Mouse (Mus musculus) fat pad, adult 2 months (tissue): ENCODE results near the gene Lrrc23.

ENCODE experiments used
- DNase-seq: peaks from one replicate; pipeline ENCODE4 v3.0.0-alpha.2; 2011; ENCODE audit warnings: low read depth, low spot score; ENCODE audit errors: extremely low read depth

Gene Lrrc23

DNA sequence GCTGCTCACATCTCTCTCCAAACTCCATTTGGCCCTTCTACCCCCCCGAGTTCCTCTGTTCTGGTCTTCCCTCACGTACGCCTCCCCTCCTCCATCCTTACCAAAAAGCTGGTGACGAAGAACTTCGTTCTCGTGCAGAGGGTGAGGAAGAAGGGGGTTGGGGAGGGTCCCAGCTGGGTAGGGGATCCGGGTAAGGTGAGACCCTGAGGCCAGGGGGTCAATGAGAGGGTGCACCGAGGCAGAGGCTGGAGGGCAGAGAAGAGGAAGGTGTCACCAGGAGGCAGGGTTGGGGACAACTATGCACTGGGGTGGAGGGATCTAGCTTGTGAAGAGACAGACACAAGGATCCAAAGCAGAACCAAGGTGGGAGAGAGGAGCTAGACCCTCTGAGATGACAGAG, 35.9 kb downstream of the Lrrc23 start:
- no peak for DNase-seq

DNA sequence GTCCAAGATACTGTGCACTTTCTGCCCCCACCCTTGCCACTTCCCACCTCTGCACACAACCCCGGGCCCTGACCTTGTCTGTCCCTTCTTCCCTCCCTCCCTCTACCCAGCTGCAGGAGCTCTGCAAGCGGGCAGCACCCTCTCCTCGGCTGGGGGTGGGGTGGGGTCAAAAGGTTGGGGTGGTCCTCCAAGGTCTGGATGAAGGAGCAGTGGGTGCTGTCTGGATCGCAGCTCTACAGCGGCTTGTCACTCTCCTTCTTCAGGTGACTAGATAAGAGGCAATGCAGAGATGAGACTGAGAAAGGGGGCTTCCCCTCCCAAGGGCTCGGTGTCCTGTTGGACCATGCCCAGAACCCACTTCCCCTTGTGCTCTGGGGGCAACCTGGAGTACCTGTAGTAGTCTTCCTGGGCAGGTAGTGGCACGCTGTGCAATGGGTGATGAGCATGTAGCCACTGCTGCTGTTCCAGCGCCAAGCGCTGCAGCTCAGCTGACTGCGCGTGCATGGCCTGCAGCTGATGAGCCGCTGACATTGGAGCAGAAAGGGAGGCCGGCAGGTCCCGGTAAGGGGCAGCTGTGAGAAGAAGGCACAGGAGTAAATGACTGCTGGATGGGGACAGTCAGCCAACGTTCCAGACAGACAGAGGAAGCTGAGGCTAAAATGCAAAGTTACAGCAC, 36.5 kb downstream of the Lrrc23 start:
- DNase-seq: no peak

DNA sequence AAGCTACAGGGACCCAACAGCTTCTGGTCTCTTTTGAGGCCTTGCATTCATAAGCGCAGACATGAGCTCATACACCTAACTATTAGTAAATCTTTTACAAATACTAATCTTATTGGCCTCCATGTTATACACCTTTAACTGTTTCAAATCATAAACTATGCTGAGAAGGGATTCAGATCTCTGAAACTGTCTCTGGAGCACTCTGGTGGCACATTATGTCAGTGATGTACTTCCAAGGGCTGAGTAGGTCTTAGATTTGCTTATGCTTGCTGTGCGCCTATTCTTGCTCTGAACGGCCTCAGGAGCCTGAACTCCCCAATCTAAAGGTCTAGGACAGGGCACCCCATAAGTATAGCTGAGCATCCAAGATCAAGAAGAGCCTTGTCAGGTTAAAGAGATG, 37.7 kb downstream of the Lrrc23 start:
- DNase-seq: no peak

DNA sequence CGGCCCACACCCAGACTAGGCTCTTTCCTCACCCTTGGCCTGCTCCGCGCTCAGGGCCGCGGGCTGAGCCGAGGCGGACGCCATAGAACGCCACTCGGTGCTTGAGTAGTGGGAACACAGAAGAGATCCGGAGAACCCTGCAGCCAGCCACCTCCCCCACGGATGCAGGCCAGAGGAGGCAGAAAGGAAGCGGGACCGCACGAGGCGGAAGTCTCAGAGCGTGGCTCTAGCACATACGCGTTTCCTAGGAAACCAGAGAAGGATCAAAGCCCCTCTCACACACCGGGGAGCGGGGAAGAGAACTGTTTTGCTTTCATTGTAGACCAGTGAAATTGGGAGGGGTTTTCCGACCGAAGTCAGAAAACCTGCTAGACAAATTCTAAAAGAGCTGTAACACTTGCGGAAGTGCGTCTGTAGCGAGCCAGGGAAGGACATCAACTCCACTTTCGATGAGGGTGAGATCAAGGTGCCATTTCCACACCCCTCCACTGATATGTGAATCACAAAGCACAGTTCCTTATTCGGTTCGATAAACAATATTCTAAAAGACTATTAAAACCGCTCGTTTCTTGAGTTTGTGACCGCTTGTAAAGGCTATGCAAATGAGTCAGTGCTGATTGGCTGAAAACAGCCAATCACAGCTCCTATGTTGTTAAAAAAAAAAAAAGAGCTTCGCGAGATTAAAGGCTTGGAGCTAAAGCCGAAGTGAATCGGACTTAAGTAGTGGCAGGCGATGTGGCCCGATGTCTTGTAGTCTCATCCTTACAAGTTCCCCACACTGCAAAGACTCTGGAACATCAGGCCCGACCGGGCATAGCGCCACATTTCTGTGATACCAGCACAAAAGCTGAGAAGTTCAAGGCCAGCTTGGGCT, 38.4 kb downstream of the Lrrc23 start, which contains the start of gene Grcc10:
TSS of gene Grcc10 (minus strand) at position 487 of the 874 bp plus-strand sequence.
- DNase-seq: peak; percentile 65

DNA sequence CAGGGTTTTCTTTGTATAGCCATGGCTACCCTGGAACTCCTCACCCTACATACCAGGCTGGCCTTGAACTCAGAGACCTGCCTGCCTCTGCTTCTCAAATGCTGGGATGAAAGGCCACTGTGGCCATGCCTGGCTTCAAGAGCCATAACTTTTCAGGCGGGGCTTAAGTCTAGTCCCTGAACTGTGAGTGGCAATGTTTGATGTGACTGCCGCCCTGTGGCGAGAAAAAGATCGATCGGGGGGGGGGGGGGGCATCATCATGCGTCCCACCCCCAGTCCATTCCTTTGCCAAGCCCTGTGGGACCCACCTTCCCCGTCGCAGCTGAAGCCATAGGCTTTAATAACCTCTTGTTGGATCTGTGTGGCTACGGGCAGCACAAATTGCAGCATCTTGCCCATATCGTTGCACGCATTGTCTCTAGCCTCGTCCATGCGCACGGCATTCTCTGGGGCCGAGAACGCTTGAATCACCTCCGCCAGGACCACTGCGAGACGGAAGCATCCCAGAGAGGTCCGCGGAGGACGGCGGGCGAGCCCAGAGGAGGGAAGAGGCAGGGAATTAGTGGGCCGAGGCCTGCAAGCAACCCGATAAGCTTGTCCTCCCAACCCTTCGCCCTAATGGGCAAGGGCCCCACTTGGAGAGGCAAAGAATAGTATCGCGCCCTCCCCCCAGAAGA, 39.2 kb downstream of the Lrrc23 start:
- DNase-seq: no peak

DNA sequence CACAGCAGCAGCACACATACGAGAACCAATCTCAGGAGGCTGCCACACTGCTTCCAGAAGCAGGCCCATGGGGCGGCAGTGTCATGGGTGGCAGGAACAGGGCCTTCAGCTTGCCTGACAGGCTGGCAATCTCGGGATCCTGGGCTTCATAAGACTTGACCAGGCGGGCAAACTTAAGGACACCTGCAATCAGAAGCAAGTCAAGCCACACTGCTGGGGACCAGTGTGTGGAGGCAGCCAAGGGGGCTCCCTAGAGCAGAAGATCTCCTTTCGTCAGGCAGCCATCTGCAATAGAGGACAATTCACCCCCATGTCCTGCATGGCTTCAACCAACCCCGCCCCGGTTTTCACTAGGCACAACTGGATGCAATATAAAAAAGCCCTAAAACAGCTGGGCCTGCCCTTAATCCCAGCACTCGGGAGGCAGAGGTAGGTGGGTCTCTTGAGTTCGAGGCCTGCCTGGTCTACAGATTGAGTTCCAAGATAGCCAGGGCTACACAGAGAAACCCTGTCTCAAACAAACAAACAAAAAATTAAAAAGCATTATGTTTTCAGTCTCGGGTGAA, 40.2 kb downstream of the Lrrc23 start:
- DNase-seq: no peak

DNA sequence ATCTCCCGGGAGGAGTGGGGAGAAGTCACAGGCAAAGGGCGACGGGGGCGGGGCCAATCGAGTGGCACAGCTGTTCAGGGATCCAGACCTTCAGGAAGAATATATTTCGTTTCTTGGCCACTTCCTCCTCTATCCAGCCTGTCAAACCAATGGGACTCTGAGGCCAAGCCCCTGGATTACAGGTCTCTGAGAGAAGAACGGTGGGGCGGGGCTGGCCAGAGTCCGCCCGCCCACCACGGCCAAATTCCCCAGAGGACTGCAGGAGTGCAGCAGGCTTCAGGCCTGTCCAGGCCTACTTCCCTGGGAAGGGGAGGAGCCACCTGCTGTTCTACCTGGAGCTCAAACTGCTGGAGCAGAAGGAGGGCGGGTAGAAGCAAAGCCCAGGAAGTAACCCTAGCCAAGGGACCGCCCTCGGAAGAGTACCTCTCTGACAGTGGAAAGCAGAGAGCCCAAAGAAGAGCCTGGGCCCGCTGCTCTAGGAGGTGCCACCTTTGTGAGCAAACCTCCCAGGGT, 41.0 kb downstream of the Lrrc23 start, which contains the start of gene Ptpn6:
TSS of gene Ptpn6 (minus strand) at position 204 of the 513 bp plus-strand sequence.
- peak; percentile 74 for DNase-seq

DNA sequence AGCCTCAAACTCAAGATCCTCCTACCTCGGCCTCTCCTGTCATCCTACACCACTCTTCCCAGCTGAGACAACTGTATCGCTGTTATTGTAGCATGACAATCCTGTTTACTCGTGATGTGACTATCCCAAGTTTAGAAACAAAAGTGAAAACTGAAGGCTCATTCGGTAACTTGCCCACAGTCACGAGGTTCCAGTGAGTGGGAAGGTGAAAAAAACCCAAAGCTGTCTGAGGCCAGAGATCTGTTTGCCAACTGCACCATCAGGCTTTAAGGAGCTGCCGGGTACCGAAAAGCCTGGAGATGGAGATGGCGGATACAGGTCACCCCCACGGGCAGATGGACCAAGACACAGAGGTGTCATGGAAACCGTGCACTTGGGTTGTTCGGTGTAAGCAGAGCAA, 42.5 kb downstream of the Lrrc23 start:
- no peak for DNase-seq

DNA sequence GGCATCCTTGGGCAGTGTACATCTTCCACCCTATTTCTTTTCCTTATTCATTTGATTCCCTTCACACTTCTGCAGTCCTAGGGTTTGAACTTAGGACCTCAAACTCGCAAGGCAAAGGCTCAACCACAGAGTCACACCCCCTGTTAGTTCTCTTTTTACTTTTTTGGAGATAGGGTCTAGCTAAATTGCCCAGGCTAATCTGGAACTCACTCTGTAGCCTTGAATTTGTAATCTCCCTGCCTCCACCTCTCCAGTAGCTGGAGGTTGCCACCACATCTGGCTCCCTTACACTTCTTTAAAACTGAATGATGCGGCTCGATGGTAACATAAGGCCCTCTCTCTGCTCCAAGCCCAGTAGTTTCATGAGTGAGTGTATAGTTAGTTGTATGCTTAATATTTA, 45.1 kb downstream of the Lrrc23 start:
- no peak for DNase-seq

DNA sequence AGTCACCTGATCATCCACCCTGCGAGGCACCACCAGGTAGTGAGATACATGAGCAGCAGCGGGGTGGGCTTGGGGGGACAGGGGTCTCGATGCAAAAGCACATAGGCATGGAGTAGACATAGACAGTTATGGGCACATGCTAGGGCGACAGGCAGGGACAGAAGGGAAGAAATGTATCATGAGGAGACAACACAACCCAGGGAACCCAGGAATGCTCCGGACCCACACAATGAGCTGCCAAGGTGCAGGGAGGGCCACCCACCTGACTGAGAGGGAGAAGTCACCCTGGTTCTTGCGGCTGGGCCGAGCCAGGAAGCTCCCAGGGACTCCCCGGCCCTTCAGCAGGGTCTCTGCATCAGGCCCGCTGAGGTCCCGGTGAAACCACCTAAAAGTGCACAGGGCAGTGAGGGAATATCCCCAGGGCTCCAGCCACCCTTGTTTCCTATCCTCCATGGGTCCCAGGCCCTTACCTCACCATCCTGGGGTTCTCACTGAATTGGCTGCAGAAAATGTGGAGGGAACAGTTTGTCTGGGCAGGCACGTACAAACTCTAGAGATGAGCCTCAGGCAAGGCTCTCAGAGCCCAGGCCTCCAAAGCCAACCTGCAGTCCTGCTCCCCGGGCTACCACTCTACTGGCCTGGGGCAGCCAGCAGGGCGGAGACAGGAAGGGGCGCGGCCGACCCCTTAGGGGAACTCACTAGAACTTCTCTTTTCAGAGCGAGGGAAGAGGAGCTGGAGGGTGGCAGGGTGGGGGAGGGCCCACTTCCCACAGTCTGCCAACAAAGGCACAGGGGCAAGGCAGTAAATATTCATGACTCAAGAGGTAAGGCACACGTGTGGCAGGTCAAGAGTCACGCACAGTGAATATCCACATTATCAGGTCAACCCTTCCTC, 46.8 kb downstream of the Lrrc23 start:
- DNase-seq: no peak

DNA sequence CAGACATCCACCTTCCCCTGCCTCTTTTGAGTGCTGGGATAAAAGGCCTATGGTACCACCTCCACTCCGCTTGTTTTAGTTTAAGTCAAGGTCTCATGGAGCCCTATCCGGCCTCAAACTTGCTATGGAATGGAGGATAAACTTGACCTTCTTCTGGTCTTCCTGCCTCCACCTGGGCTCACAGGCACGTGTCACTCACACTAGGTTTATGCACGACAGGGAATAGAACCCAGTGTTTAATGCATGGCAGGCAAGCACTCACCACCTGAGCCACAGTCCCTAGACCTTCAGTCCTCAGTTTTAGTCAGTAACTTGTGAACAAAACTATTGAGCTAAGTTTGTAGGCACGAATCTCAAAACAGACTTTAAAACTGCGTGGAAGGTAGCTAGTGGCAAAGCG, 48.5 kb downstream of the Lrrc23 start:
- DNase-seq: no peak

DNA sequence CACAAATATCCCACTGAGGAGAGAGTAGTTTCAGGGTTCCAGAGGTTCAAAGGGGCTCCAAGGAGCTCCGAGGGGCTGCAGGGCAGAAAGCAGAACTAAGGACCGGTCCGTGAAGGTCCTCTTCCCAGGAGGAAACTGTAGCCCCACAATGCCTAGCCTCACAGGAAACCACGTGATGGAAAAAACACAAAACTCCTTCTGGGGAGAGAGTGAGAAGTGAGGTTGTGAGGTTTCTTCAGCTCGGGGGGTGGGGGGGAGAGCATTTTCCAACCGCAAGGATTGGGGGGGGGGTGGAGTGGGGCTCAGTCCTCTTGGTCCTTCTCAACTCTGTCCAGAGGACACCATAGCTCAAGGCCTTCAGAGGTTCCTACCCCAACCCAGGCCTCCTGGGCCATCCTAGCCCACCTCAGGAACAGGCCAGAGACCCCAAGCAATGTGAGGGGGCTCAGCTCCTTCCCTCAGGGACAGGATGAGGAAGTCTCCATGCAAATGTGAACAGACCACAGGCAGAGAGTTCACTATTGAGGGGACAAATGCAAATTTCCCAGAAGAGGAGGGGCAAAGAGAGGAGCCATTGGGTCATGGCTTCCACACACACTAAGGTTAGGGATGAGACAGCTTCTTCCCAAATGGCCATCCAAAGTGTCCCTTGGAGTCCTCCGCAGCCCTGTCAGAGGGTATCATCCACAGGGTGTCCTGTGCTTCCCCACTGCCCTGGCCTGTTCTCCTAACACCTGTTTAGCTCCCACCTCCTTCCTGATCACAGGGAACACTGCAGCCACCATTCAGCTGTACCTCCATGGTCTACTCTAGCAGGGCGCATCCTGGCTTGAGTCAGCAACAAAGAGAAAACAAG, 49.4 kb downstream of the Lrrc23 start:
- DNase-seq: no peak

DNA sequence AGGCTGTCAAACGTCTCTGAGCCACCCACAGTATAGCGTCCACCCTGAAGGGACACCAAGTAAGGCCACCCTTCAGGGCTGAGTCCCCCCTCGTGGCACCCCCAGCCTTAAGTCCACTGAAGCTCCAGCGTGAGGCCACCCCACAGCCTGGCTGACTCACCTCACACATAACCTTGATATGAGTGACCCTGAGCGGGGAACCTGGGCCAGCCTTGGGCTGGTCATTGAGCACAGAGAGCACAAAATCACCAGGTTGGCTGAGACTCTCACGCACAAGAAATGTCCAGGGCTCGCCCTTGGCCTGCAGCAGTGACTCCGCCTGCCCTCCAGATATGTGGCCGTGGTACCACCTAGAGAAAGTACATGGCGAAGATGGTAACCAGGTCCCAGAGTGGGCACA, 50.9 kb downstream of the Lrrc23 start:
- no peak for DNase-seq

DNA sequence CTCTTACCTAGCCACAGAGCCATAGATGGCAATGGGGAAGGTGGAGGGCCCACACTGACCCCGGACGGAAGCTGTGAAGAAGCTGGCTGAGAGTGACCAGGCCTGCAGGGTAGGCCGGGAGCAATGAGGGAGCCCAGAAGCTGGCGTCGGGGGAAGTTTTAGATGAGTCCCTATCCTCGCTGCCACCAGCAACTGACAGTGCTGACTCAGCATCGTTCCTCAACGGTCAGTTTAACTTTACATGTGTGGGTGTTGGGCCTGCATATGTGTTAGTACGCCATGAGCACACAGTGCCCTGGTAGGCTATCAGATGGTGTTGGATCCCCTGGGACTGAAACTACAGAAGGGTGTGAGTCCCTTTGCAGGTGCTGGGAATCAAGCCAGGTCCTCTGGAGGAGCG, 55.1 kb downstream of the Lrrc23 start:
- no peak for DNase-seq

DNA sequence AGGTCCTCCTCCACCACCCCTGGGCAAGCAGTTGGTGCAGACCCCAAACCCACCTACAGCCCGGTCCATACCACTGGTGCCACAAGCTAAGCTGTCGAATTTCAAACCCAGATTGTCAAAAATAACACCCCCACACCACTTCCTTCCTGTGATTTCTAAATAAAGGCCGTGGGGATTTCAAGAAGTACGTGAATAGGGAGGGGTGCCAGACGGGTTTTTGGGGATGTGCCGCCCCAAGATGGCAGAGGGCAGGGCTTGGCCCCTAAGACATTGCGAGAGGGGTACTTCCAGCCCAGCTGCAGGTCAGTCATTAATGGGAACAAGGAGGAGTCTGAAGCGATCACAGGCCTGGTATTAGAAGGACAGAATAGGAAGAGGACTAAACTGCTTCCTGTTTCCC, 56.0 kb downstream of the Lrrc23 start:
- DNase-seq: no peak

DNA sequence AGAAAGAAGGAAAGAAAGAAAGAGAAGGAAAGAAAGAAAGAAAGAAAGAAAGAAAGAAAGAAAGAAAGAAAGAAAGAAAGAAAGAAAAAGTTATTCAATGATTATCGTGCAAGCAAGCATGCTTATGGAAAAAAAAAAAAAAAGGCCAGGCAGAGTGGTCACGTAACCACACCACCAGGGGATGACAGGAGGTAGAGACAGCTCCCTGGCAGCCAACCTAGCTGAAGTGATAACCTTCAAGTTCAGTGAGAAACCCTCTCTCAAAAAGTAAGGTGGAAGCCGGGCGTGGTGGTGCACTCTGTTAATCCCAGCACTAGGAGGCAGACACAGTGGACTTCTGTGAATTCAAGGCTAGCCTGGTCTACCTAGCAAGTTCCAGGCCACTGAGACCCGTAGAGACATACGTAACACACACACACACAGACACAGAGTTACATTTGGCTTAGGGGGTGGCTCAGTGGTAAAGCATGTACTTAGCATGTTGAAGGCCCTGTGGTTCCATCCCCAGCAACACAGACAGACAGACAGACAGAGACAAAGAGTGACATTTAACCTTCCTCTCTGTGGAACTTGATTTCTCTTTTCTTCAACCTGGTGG, 56.6 kb downstream of the Lrrc23 start:
- DNase-seq: no peak

DNA sequence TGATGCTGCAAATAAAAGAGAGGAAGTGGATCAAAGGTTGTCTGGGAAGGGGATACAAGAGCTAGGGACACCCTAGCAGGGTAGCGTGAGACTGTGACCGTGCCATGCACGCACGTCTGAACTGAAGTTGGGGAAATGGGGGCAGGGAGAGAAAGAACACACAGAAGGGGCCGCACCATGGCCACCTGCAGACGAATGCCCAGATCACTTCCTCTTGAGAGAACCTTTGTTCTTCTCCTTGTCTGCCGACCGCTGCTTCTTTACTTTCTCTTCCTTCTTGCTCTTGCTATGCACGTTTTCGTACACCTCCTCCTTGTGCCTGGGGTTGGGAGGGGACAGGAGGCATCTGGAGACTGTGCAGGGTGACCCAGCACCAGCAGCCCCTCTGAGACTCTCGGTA, 58.6 kb downstream of the Lrrc23 start:
- DNase-seq: no peak
